Mouse (Mus musculus): ENCODE measurements around the gene Cyyr1.
A peak's percentile ranks its signal among the peaks of the same experiment; 100 is the strongest.

The Cyyr1 gene

DNA sequence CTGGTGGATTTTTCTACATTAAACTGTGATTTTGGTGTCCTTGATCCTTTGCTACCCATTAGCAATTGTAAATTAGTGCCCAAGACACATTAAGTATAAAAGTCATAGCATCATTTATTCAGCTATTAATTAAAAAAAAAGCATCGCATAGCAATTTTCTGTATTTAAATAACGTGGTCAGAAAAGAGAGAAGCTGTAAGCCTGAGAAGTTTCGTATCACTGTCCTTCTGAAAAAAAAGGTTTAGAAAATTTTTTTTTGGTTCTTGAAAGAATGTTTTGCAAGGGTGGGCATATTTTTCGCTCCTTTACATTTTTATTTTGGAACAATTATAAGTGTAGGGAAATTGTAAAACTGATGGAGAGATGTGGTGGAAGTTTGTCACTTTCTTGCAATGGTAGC, 83.1 kb downstream of the Cyyr1 start:
- no peak for DNase-seq (ENCODE audit: low spot score)

DNA sequence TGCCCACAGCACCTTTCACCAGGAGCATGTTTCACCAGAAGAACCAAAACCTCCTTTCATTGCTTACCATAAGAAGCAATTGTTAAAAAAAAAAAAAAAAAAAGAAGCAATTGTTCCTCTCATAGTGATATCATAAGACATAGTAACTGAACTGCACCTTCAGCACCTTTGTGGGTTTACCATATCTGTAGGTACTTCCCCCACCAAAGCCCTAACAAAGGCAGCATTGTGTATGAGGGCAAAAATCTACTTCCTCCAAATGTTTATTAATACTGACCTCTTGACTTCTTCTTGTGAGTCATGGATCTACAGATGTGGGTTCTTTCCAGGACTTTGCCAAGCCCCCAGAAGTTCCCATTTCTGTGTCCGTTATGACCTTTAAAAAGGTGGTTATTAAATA, 98.2 kb downstream of the Cyyr1 start:
- DNase-seq (ENCODE audit: low spot score), result no peak

DNA sequence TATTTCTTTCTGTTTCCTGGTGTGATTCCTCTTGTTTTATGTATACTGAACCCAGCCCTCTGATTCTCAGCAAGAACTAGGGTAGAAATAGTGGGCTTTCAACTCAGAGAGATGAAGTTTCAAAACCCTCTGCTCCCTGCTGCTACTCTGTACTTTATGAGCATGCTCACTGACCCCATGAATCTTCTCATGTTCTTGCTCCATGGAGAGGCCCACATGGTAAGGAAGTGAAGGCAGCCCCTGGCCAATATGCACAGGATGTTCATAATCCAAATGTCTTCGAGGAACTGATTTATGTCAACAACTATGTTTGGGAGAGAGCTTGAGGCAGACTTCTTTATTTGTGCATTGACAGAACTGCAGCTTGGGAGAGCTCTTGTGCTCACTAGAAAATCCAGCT, 106.9 kb downstream of the Cyyr1 start:
- no peak for DNase-seq (ENCODE audit: low spot score)

DNA sequence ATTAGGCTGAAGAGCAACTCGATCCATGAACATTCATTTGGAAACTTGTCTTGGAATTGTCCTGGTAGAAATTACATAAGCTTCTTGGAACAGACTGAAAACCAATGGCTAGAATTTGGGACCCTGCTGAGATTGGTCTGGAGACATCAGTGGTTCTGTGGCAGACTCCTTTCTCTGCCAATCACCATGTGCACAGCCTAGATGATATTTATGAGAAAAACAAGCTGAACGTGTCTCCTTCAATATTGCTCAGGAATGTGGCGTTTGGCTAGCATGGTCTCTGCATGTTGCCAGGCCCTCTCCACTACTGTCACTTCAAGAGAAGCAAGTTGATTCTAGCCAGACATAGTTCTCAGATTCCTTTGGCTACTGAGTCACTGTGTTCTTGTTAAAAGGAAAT, 107.4 kb downstream of the Cyyr1 start:
- no peak for DNase-seq (ENCODE audit: low spot score)

DNA sequence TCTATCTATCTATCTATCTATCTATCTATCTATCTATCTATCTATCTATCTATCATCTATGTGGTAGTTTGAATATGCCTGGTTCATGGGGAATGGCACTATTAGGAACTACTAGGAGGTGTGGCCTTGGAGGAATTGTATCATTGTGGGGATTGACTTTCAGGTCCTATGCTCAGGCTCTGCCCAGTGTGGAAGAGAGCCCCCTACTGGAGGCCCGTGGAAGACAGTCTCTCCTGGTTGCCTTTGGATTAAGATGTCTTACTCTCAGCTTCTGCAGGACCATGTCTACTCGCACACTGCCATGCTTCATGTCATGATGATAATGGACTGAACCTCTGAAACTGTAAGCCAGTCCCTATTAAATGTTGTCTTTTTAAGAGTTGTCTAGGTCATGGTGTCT, 117.8 kb downstream of the Cyyr1 start:
- DNase-seq (ENCODE audit: low spot score), result no peak

DNA sequence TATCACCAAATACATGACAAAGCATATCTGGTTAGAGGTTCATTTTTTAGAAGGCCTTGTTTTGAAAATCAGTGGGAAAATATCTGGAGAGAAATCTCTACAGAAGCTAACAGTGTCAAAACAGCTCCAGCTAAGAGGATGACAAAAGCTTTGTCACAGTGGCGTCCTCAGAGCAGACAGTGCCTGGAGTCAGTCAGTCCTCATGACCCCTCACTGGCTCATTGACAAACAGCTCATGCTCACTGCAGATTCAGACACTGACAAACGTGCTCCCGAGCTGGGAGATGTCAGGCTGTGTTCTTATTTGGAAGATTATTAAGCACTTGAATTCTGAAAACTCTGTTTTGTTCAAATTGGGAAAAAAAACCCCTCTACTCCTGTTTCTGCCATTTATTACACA, 124.0 kb downstream of the Cyyr1 start:
- DNase-seq (ENCODE audit: low spot score), result no peak

DNA sequence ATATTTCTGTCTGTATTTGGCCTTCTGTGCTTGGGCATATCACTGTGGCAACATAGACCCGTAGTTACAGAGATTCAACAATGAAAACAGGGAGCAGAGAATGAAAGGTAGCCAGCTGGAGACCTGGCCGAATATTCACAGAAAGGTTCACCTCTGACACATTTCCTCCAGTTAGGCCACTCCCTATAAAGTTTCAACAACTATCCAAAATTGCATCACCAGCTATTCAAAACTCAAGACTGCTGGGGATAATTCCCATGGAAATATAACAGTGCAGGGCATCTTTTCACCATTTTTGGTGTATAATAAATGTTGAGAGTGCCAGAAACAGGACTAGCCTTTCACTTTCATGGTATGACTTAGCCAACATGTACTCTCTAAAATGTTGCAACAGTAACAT, 130.3 kb downstream of the Cyyr1 start:
- no peak for DNase-seq (ENCODE audit: low spot score)

DNA sequence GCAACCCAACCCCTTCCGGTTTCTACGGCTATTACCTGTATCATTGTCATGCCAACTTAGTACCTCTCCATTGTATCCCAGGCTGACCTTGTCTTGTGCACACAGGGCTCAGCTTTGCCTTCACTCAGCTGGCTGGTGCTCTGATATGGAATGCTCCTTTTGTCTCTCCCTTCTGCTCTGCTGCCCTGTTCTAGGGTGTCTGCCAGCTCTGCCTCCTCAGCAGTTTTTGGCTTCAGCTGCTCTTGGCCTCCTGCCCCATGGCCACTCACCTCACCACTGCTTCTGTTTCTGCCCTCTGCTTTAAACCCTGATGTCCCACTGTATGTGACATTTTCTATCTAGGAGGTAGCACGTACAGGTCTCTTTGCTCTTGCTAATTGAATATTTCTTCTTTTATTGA, 137.8 kb downstream of the Cyyr1 start:
- peak; percentile 44 for DNase-seq (ENCODE audit: low spot score)

DNA sequence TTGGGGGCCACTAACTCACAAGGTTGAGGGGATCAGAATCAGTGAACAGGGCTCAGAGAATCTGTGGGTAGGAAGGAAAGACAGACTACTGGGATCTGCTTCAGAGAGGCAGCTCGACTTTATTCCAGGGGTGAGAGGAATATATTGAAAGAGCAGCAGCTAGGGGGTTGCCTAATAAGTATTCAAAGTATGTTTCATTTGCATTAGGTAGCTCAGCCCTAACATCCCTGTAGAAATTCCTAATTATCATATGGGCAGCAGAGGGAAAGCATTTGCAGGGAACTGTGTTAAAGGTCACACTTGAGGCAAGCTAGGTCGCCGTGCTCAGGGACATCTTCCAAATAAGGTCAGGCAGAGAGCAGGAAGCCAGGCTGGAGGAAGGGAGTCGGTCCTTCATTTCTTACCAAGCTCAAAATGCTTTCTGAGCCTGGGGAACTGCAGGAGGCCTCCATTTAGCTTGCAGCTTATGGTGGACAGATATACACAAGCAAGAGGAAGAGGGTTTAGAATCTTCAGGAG, 159.7 kb downstream of the Cyyr1 start:
- peak; percentile 46 for DNase-seq (ENCODE audit: low spot score)

DNA sequence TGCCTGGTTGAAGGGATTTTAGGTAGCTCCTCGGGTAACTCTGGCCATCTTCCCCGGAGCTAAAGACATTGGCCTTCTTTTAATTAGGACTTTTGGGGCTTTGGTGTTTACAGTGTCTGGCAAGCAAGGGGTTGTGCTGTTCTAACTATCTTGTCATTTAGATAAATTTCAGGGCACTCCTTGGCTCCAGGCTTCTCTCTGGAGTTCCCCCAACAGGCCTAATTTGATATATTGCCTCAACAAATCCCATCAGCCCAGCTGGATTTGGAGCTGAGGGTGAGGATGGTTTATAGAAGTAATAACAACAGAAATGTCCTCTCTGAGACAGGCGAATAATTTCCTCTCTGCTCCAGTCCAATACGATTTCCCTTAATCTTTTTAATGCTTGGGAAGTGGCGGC, 166.4 kb downstream of the Cyyr1 start:
- no peak for DNase-seq (ENCODE audit: low spot score)
